In the genomic region with DNA sequence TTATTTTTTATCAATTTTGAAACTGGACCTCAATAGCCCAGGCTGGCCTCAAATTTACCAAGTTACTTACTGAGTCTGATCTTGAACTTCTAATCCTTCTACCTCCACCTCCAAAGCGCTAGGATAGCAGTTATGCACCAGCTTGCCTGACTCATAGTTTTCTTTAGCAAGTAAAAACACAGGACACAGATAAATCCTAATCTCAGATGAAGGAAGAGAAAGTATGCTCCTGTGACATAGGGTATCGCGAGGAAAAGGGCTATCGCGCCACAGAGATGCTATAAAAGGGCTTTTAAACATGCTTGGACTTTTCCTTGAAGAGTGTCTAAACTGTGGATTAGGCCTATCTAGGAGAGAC, we compare ENCODE assay signal across 7 mouse cellular contexts. TPM values are rescaled to one million over a fixed set of nuclear protein-coding genes. Genes with fewer than 3 reads are reported as not detected.
DNase-seq lines count a peak whose midpoint lies in the region; ATAC-seq lines count a peak whose summit lies in the region.

No protein-coding gene starts in this region.

- no peaks in the 10 kb centered on the region for H3K9me3 ChIP-seq in lung, embryonic 15.5 days
- no peaks in the 10 kb centered on the region for H3K9me3 ChIP-seq in embryonic facial prominence, embryonic 15.5 days (replicated peaks)
- H3K9me3 ChIP-seq in intestine, embryonic 14.5 days (ENCODE audit: control insufficient read depth, low read length) = no peaks in the 10 kb centered on the region
- H3K9me3 ChIP-seq in neural tube, embryonic 13.5 days = no peaks in the 10 kb centered on the region

- ATAC-seq in lung, embryonic 15.5 days (ENCODE audit: borderline replicate concordance, extremely low read depth, low FRiP score, low TSS enrichment) = no peak
- no peak for ATAC-seq in embryonic facial prominence, embryonic 15.5 days (ENCODE audit: insufficient number of reproducible peaks, low FRiP score, low TSS enrichment, low read depth)
- ATAC-seq in intestine, embryonic 14.5 days (replicated peaks; ENCODE audit: low FRiP score, low TSS enrichment, low read depth) = no peak
- no peak for ATAC-seq in neural tube, embryonic 13.5 days (ENCODE audit: low read depth)

- H3K4me3 ChIP-seq in lung, embryonic 15.5 days = no peak overlapping the region; the same call in 1 of the 2 replicates
- peak overlapping the region; percentile 61; the same call in 1 of the 2 replicates for H3K4me3 ChIP-seq in embryonic facial prominence, embryonic 15.5 days (replicated peaks)
- H3K4me3 ChIP-seq in intestine, embryonic 14.5 days (ENCODE audit: low read depth, low read length) = no peak overlapping the region
- H3K4me3 ChIP-seq in neural tube, embryonic 13.5 days = no peak overlapping the region

- H3K4me2 ChIP-seq in lung, embryonic 15.5 days = no peak overlapping the region
- no peak overlapping the region for H3K4me2 ChIP-seq in embryonic facial prominence, embryonic 15.5 days (replicated peaks)
- H3K4me2 ChIP-seq in intestine, embryonic 14.5 days (ENCODE audit: low read length) = peak overlapping the region; percentile 75; the same call in 1 of the 2 replicates
- no peak overlapping the region for H3K4me2 ChIP-seq in neural tube, embryonic 13.5 days

- H3K36me3 ChIP-seq in lung, embryonic 15.5 days = peaks cover 12% of the 10 kb centered on the region; the same call in 1 of the 2 replicates
- H3K36me3 ChIP-seq in embryonic facial prominence, embryonic 15.5 days = peaks cover 20% of the 10 kb centered on the region; the same call in 1 of the 2 replicates
- peaks cover 11% of the 10 kb centered on the region; the same call in 1 of the 2 replicates for H3K36me3 ChIP-seq in intestine, embryonic 14.5 days (ENCODE audit: control insufficient read depth, insufficient read depth, low read length)
- peaks cover 19% of the 10 kb centered on the region for H3K36me3 ChIP-seq in neural tube, embryonic 13.5 days

- H3K4me1 ChIP-seq in lung, embryonic 15.5 days = peaks cover 6% of the 10 kb centered on the region; the same call in 1 of the 2 replicates
- H3K4me1 ChIP-seq in embryonic facial prominence, embryonic 15.5 days = peaks cover 8% of the 10 kb centered on the region
- no peaks in the 10 kb centered on the region for H3K4me1 ChIP-seq in intestine, embryonic 14.5 days (replicated peaks; ENCODE audit: control insufficient read depth, insufficient read depth, low read length)
- peaks cover 23% of the 10 kb centered on the region for H3K4me1 ChIP-seq in neural tube, embryonic 13.5 days (replicated peaks)

- DNase-seq in lung, postnatal 14 days = no peak
- no peak for DNase-seq in intestine, embryonic 14.5 days (ENCODE audit: low spot score)
- DNase-seq in urinary bladder, postnatal 36 days (ENCODE audit: low spot score in 2 of 2) = no peak
- DNase-seq in layer of hippocampus, postnatal 25 days (ENCODE audit: extremely low spot score in 1 of 2, low spot score in 1 of 2) = no peak

- WGBS in lung, embryonic 15.5 days = 23% methylated on average over 5 of the region's 5 CpGs
- 22% methylated on average over 5 of the region's 5 CpGs for WGBS in embryonic facial prominence, embryonic 15.5 days
- 17% methylated on average over 5 of the region's 5 CpGs for WGBS in intestine, embryonic 14.5 days
- 24% methylated on average over 5 of the region's 5 CpGs for WGBS in neural tube, embryonic 13.5 days

- no peaks in the 10 kb centered on the region for H3K27me3 ChIP-seq in lung, embryonic 15.5 days
- H3K27me3 ChIP-seq in embryonic facial prominence, embryonic 15.5 days = no peaks in the 10 kb centered on the region
- no peaks in the 10 kb centered on the region for H3K27me3 ChIP-seq in intestine, embryonic 14.5 days (replicated peaks; ENCODE audit: control insufficient read depth, insufficient read depth, low read length)
- no peaks in the 10 kb centered on the region for H3K27me3 ChIP-seq in neural tube, embryonic 13.5 days

- H3K9ac ChIP-seq in lung, embryonic 15.5 days = no peak overlapping the region
- H3K9ac ChIP-seq in embryonic facial prominence, embryonic 15.5 days = no peak overlapping the region
- H3K9ac ChIP-seq in intestine, embryonic 14.5 days (ENCODE audit: low read length) = no peak overlapping the region
- H3K9ac ChIP-seq in neural tube, embryonic 13.5 days = peak overlapping the region; percentile 36; the same call in 1 of the 2 replicates

- peak overlapping the region; percentile 59; the same call in 1 of the 2 replicates for H3K27ac ChIP-seq in lung, embryonic 15.5 days
- H3K27ac ChIP-seq in embryonic facial prominence, embryonic 15.5 days (replicated peaks) = no peak overlapping the region; the same call in 1 of the 2 replicates
- 0 out of 2 replicates have a peak overlapping the region, but pooled peaks have one; percentile 29 for H3K27ac ChIP-seq in intestine, embryonic 14.5 days (ENCODE audit: low read depth)
- H3K27ac ChIP-seq in neural tube, embryonic 13.5 days (replicated peaks) = peak overlapping the region; percentile 39; the same call in 1 of the 2 replicates

RNA-seq across cellular contexts. Expression of a gene that starts 4.7 kb away (rescaled TPM):
- 93.2 and 99.1 TPM in 2 replicates for polyA plus RNA-seq in lung, embryonic 15.5 days (2015; fragmentation: Nextera tagmentation; extraction: Ambion mirVana)
- 107 and 125 TPM in 2 replicates for polyA plus RNA-seq in embryonic facial prominence, embryonic 15.5 days (2015; fragmentation: Nextera tagmentation; extraction: Ambion mirVana)
- polyA plus RNA-seq in intestine, embryonic 14.5 days (2014; fragmentation: Nextera tagmentation; extraction: Ambion mirVana) = 87.8 and 96.0 TPM in 2 replicates
- 172 and 174 TPM in 2 replicates for polyA plus RNA-seq in neural tube, embryonic 13.5 days (2015; fragmentation: Nextera tagmentation; extraction: Ambion mirVana)
- total RNA-seq in layer of hippocampus, postnatal 25 days (2021) = 10 to 100 TPM; 75.1 to 75.8 TPM

RNA-seq across cellular contexts. Expression of a gene that starts 4.7 kb away (rescaled TPM):
- 193 and 199 TPM in 2 replicates for polyA plus RNA-seq in lung, embryonic 15.5 days (2015; fragmentation: Nextera tagmentation; extraction: Ambion mirVana)
- 191 and 195 TPM in 2 replicates for polyA plus RNA-seq in embryonic facial prominence, embryonic 15.5 days (2015; fragmentation: Nextera tagmentation; extraction: Ambion mirVana)
- polyA plus RNA-seq in intestine, embryonic 14.5 days (2014; fragmentation: Nextera tagmentation; extraction: Ambion mirVana) = 188 and 192 TPM in 2 replicates
- polyA plus RNA-seq in neural tube, embryonic 13.5 days (2015; fragmentation: Nextera tagmentation; extraction: Ambion mirVana) = 147 and 168 TPM in 2 replicates
- 100 to 1,000 TPM in 1 of 2 experiments, 10 to 100 TPM in 1; 97.3 to 102 TPM for total RNA-seq in layer of hippocampus, postnatal 25 days (2021)

RNA-seq across cellular contexts. Expression of a gene that starts 26.7 kb away (rescaled TPM):
- 1.0 and 1.2 TPM in 2 replicates for polyA plus RNA-seq in lung, embryonic 15.5 days (2015; fragmentation: Nextera tagmentation; extraction: Ambion mirVana)
- 2.5 and 2.6 TPM in 2 replicates for polyA plus RNA-seq in embryonic facial prominence, embryonic 15.5 days (2015; fragmentation: Nextera tagmentation; extraction: Ambion mirVana)
- polyA plus RNA-seq in intestine, embryonic 14.5 days (2014; fragmentation: Nextera tagmentation; extraction: Ambion mirVana) = 3.3 and 3.9 TPM in 2 replicates
- polyA plus RNA-seq in neural tube, embryonic 13.5 days (2015; fragmentation: Nextera tagmentation; extraction: Ambion mirVana) = 13.8 and 14.1 TPM in 2 replicates
- total RNA-seq in layer of hippocampus, postnatal 25 days (2021) = 10 to 100 TPM; 44.3 to 55.8 TPM

RNA-seq across cellular contexts. Expression of a gene that starts 30.5 kb away (rescaled TPM):
- 0.67 and 1.2 TPM in 2 replicates for polyA plus RNA-seq in lung, embryonic 15.5 days (2015; fragmentation: Nextera tagmentation; extraction: Ambion mirVana)
- 0.31 TPM in 1 of 2 replicates, not detected in the other for polyA plus RNA-seq in embryonic facial prominence, embryonic 15.5 days (2015; fragmentation: Nextera tagmentation; extraction: Ambion mirVana)
- polyA plus RNA-seq in intestine, embryonic 14.5 days (2014; fragmentation: Nextera tagmentation; extraction: Ambion mirVana) = 1.5 and 2.7 TPM in 2 replicates
- polyA plus RNA-seq in neural tube, embryonic 13.5 days (2015; fragmentation: Nextera tagmentation; extraction: Ambion mirVana) = not detected in 2 replicates
- 1 to 10 TPM; 1.2 to 1.3 TPM for total RNA-seq in layer of hippocampus, postnatal 25 days (2021)

RNA-seq across cellular contexts. Expression of a gene that starts 37.4 kb away (rescaled TPM):
- polyA plus RNA-seq in lung, embryonic 15.5 days (2015; fragmentation: Nextera tagmentation; extraction: Ambion mirVana) = 26.6 and 33.2 TPM in 2 replicates
- polyA plus RNA-seq in embryonic facial prominence, embryonic 15.5 days (2015; fragmentation: Nextera tagmentation; extraction: Ambion mirVana) = 38.6 and 39.0 TPM in 2 replicates
- 21.4 and 22.6 TPM in 2 replicates for polyA plus RNA-seq in intestine, embryonic 14.5 days (2014; fragmentation: Nextera tagmentation; extraction: Ambion mirVana)
- 42.5 and 43.7 TPM in 2 replicates for polyA plus RNA-seq in neural tube, embryonic 13.5 days (2015; fragmentation: Nextera tagmentation; extraction: Ambion mirVana)
- total RNA-seq in layer of hippocampus, postnatal 25 days (2021) = 100 to 1,000 TPM in 1 of 2 experiments, 10 to 100 TPM in 1; 88.6 to 106 TPM
